Mouse (Mus musculus) hindlimb bud, embryonic 11.5 days (tissue): ENCODE results near the gene Crb1.
"Not testable (repeated sequence)": the region's sequence is repeated elsewhere in the genome, so short reads cannot be mapped to it uniquely, and the experiment has no call there.

Experiments
- DNase-seq: peaks from one replicate; pipeline ENCODE4 v3.0.0-alpha.2; 2012; ENCODE audit warnings: low read depth, low spot score; ENCODE audit errors: extremely low spot score

Gene Crb1

DNA sequence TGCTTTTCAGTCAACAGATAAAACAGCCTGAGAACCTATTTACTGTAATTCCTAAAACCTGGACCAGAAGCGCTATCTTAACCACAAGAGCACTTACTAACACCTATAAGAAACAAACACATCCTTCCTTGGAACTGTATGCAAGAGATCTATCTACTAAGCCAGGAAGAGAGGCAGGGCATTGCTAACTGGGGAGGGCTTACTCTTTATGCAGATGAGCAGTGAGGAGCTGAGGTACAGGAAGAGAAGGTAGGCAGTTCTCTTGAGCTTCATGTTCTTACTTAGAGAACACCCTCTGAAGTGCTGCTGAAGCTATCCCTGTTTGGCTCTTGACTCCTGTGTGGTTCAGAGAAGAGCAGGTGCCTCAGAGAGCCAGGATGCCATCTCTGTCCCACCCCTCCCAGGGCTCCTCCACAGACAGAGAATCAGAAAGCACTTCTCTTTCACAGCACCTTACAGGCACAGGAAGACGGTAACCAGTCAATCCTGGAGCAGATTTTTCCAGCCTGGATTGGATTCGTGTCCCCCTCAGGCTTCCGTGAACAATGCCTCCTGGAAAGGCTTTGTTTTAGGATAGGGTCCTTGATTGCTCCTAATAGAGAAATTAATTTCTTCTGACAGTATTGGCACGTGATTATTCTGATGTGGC lies at the start of gene Crb1:
Gene Crb1, minus strand, starts transcription at position 463 of the 649 bp plus-strand sequence.
- no peak for DNase-seq

DNA sequence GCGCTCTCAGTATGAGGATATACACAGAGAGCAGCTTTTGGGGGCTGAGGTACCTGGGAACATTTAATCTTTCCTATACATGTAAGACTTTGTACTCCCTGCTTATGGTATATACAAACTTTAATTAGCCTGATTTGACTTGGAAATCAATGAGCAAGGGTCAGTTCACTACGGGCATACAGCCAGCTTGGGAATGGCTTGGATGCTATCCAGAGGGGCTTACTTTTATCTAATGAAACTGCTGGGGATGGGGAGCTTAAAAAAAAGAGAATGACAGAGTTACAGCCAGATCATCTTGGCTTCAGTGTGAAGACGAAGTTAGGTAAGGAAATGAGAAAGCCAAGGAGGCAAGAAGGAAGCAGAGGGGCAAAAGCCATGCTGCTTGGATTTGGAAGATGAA lies 48.1 kb upstream of the Crb1 start:
- no peak for DNase-seq

DNA sequence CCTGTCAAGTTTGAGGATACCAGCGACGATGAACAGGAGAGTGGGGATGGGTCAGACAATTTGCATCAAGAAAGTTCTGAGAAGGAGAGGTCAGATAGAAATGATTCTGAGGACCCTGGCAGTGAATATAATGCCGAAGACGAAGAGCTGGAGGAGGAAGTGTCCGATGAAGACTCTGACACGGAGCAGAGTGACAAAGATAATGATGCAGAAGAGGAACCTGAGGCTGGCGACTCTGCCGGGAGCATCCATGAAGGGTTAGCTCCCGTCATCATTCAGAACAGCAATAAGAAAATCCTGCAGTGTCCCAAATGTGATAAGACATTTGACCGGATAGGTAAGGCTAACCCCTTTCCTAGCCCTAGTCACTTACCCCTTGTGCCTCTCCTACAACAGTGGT lies 47.0 kb upstream of the Crb1 start:
- DNase-seq = no peak

DNA sequence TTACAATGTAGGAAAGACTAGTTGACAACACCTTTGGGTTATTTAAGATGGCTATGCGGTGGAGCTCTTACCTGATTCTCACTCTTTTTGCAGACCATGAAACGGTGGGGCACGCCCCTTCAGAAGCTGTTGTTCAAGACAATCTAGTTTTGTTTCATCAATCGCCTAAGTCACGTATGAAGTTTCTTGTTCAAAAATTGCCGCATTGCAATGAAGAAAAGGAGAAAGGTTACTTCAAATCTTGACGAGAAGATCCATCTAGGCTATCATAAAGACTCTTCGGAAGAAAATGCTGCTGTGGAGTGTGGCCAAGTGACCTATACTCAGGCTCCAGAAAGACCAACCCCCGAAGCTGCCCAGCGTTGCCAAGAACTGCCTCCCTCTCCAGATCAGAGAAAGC lies 46.0 kb upstream of the Crb1 start:
- no peak for DNase-seq

DNA sequence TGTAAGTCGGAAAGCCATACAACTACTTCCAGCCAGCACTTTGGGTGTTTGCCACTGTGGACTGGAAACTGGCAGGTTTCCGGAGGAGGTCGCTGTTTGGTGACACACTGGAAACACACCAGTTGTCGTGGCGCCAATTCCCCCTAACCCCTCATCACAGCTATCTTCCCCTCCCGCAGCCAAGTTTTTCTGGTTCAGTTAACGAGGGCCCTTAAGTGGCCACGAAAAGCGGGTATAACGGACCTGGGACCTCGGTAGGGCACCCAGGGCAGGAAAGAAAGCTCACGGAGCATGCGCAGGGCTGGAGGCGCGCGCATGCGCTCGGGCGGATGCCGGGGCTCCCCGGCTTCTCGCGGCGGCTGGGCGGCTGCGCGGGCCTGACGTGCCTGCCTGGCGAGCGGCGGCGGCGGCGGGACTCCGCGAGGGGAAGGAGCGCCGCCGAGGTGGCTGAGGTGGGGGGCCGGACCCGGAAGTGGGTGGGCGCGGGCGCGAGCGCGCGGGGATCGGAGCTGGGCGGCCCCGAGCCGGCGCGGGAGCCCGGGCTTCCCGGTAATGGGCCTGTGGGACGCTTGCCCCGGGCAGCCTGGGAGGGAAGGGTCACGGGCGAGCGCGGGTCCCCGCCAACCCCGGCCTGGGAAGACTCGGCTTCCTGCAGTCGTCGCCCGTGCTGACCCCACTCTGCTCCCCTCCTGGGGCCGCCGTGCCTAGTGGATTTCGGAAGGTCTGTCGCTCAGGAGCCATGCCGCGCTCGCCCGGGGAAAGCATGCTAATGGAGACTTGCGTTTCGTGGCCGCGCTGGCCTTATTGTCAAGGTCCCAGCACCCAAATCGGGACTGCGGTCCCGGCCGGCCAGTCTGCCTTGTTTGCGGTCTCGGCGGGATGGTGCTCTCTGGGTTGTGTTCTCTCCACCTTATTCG lies 45.2 kb upstream of the Crb1 start, which contains the start of gene Zbtb41:
Gene Zbtb41, plus strand, starts transcription at position 414 of the 917 bp plus-strand sequence.
- peak; percentile 69 for DNase-seq

DNA sequence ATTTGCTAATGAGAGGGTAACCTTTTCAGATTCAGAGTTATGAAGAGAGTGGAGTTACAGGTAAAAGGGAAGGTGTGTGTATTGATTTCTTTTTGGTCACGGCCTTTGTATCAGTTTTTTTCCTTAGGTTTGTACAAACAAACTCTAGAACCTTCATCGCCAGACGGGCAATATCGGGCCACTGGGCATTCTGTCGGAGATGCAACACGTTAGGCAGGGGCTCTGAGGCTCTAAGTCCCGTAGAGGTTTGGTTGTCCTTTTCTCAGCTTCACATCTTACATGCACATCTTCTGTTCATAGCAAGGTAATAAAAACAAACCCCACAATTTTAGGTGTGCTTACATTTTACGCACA lies 44.6 kb upstream of the Crb1 start:
- DNase-seq = no peak

DNA sequence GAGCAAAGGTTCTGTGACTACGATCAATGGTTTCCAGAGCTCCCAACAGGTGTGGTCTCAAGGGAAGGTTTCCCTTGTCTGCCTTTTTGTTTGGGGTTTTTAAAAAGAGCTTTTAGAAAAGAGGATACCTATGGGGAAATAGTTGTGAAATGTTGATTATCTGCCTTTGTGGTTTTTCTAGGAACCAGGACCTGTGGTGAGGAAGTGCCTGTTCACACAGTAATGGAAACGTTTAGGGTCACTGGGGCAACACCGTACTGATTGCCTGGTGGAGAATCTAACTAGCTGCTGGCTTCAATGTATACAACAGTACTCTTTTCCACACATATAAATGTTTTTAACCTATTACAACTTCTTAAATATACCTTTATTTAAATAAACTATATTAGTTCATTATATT lies 36.6 kb upstream of the Crb1 start:
- DNase-seq = no peak

DNA sequence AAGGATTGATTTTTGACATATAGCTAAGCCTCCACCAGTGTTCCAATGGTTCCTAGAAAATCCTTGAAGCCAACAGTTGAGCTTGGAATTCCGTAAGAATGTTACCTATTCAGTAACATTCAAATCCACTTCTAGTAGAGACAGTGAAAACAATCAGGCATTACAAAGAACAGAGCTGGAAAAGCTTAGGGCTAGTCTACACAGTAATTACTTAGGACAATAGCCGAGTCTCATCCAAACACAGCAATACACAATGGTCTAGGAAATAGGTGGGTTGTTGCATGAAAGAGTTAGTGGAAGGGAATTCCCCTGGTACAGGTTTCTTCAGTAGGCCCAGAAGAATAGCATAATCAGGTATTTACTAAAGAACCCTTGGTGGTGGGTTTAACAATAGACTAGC lies 35.5 kb upstream of the Crb1 start:
- not testable (repeated sequence) for DNase-seq

DNA sequence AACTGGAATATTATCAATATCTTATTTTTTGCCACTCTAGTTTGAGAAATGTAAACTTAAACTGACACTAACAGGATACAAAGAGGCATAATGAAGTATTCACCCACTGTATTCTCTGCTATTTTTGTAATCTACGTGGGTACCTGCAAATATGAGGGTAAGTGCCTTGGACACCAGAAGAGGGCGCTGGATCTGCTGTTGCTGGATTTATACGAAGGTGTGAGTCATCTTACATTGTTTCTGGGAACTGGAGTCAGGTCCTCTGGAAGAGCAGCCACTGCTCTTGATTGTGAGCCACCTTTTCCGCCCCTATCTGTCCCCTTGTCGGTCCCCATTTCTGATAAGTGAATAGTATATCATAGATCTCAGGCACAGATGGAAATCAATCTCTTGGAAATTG lies 30.8 kb upstream of the Crb1 start:
- no peak for DNase-seq

DNA sequence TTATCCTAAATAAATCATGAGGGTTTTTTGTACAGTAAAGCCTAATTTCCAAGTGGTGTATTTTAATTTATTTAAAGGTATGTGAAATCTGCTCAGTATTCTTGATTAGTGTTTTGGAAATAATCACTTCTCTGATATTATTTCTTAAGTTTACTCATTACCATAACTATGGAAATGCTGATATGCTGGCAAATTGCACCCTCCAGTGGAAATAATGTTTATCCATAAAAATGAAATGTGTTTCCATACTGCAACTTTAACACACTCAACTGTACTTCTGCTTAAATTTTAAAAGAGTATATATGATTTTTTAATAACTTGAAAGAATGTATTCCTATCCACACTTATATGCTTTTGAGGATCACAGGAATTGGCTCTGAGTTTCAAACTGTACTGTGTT lies 28.9 kb upstream of the Crb1 start:
- no peak for DNase-seq

DNA sequence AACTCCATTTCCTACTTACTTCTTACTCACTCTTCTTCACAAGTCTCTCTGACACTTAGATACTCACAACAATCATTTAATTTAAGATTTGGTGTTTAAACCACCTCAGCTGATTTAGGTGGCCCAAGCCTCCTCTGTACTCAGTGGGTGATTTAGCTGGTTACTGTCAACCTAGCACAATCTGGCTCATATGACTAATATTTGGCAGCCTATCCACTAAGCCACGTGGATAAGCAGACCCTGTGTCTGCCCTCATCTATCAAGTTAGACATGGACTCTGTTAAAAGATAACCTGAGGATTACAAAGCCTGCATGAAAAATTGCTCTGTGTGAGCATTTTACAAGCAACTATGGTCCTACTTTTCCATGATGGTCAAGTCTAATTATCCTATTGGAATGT lies 19.7 kb upstream of the Crb1 start:
- DNase-seq = no peak

DNA sequence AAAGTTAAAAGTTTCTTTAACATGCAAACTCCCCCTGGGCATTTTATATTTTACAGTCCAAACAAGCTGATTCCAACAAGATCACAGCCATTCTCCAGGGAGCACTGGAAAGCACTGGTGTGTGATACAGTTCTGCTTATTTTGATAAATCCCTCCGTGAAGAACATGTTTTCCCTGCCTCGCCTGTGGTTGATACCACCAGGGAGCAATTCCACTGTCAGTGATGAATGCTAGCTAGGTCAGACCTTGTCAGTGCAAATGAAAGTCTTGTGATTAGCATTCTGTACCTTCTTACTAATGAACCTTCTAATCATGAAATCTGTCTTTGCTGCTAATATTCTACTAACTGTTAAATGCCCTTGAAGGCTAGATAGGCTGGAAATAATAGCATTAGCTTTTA lies 14.8 kb upstream of the Crb1 start:
- DNase-seq = no peak

DNA sequence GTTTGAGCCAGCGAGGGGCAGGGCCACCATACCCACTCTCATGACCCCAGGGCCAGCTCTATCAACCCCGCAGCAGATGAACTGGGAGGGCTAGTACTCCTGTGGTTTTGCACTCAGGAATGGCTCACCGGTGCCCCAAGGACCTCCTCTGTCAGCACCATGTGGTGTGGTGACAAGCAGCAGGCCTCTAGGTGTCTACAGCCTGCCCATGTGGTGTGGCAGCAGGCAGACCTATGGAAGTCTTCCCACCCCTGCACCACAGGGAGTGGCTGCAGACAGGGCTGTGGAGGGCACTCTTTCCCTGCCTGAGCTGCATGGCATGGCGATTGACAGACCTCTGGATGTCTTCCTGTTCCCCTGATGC lies 2.7 kb upstream of the Crb1 start:
- DNase-seq = no peak

DNA sequence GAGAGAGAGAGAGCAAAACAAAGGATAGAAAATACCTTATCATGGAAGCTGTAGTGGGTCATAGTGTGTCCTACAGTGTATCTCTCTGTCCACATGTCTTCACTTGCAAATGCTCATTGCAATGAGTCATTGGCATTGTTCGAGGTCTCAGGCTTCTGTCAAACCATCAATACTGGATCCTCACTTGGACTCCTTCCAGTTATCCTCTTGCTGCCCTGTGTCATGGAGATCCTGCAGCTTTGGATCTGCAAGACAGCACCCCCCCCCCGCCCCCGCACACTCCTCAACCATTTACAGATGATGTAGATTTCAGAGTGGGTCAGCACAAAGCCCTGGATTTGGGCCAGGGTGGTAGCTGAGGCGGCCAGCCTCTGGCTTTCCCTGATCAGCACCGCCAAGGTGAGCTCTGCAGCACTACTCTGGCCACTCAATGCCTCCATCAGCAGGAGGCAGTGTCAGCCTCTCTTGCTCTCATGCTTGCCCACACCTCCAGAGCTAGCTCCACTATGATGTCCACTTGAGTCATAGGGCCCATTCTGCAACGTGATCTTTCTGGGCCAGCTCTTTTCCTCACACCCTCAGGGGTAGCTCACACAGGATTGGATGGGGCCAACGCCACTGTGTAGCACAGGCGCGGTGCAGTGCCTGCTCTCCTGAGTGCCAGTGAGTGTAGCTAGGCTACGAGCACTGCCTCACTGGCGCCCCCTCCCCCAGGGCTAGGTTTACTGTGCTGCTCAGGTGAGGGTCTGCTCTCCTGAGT lies 2.1 kb upstream of the Crb1 start:
- DNase-seq = no peak

DNA sequence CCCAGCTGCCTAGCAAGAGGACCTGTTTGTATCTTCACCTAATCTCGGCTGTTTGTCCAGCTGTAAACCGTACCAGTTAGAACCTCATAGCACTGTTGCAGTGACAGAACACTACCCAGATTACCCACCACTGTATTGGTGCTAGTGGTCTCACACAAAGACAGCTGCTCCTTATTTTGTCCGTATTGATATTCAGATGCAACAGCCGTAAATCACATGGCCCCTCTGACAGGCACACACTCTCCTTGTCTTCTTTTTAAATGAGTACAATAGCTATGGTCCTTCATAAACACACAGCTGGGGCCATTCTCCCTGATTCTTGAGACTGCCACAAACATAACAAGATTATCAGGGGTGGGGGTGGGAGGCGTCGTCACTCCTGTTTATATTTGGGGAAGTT lies 1.0 kb downstream of the Crb1 start:
- DNase-seq = no peak

DNA sequence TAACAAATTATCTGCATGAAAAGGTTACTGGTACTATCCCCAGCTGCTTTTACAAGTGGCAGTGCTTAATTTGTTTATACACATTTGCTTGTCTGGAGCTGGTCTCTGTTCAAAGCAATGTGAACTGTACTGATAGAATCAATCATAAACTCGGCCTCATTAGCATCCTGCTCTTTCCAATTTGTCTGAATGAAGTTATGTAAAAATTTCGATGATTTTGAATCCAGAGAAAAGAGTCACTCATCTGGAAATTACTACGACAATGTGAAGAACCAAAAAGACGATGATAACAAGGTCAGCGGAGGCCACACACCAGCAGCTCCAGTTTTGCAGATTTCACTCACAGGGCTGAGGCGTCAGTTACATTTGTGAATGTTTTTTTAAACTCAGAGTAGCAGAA lies 5.6 kb downstream of the Crb1 start:
- no peak for DNase-seq

DNA sequence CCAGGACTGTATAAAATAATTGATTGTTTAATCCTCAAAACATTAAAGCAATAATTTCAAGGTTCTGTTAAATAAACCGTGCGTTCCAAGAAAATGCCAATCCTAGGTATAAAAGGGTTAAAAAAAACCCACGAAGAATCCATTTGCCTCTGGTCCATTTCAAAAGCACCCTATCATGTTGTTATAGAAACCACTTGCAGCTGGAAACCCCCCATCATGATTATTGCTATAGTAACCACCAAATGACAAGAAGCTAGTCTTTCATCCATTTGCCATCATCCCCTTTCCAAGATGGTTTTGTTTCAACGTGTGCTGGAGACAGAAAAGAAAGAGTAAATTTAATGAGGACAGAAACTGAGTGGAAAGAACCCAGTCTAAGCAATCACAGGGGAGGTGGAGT lies 28.3 kb downstream of the Crb1 start:
- no peak for DNase-seq

DNA sequence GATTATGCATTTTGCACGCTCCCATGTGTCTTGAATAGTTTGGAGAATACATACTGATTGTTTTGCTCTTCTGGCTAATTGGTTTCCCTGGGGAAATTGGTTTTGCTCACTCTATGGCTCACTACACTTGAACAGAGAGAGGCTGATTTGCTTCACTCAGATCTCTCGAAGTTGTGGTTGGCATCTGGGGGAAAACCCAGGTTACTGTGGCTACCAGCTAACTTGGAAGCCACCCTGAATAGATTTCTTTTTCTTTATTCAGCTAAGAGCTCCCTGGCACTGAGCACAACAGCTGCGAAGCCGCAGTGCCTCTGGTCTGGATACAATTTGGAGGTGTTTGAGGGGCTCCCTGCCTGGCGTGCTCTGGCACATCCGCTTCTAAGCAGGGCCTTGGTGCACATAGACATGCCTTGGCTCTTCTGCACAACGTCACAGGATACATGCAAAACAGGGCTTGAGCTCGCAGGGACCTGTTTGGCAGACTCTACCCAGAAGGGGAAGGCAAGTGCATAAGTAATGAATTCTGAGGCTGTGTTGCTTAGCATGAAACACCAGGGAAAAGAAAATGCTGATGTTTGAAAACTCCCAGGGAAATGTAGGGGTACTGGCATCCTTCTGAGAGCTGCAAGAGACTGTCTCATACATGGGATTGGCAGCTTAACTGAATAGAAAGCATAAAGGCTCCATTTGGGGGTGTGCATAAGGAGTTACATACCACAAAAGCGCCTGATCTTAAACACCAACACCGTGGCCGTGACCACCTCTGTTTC lies 30.1 kb downstream of the Crb1 start:
- no peak for DNase-seq

DNA sequence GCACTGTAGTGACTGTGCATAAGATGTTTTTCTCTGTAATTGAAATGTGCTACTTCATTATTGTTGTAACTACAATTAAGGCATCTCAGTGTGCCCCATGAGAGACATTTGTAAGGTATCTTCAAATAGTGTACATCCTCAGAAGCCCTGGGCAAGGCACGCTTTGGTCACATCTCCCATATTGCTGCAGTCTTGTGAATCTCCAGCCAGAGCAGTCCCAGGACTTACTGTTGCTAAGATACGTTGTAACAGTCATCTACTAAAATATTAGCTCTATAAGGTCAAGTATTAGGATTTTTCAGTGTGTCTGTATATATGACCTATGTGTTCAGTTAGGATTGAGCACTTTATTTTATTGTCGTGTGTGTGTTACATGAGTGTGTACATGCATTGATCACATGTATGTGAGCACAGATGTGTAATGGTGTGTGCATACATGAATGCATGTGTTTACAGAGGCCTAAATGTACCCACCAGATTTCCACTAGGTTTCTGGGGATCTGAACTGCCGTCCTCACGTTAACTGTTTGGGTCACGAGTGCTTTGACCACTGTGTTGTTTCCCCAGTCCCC lies 30.8 kb downstream of the Crb1 start:
- DNase-seq = no peak

DNA sequence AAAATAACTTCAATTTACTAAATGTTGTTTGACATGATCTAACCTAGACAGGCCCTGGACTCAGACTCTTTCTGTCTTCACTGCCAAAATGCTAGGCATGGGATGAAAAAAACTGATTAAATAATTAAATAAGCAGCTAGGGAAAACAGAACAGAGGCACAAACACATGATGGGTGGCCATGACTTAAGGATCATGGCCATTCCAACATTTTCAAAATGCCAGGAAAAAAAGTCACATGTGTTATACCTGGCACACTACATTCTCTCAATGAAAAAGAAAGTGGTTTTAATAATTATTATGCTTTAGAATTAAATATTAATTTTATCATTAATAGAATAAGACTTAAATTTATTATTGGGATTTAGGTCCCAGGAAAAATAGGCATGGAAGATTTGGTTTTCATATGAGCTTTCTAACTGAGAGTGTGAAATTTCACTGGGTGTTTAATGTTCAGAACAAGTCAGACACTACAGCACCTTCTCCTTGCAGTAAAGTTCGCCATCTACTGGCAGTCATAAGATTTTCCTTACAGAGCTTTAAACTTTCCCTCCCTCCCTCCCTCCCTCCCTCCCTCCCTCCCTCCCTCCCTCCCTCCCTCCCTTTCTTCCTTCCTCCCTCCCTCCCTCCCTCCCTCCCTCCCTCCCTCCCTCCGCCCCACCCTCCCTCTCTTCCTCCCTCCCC lies 36.6 kb downstream of the Crb1 start:
- DNase-seq = no peak
